Mouse (Mus musculus): ENCODE measurements around the gene Gatad2a. TPM values are rescaled to one million over a fixed set of nuclear protein-coding genes. Genes with fewer than 3 reads are reported as not detected.

Gene Gatad2a
- 21.0 TPM for polyA plus RNA-seq (2015; fragmentation: Illumina TruSeq; extraction: RNeasy Lipid Tissue Mini Kit (QIAGEN cat#74804); ENCODE audit: insufficient read depth, low replicate concordance)

DNA sequence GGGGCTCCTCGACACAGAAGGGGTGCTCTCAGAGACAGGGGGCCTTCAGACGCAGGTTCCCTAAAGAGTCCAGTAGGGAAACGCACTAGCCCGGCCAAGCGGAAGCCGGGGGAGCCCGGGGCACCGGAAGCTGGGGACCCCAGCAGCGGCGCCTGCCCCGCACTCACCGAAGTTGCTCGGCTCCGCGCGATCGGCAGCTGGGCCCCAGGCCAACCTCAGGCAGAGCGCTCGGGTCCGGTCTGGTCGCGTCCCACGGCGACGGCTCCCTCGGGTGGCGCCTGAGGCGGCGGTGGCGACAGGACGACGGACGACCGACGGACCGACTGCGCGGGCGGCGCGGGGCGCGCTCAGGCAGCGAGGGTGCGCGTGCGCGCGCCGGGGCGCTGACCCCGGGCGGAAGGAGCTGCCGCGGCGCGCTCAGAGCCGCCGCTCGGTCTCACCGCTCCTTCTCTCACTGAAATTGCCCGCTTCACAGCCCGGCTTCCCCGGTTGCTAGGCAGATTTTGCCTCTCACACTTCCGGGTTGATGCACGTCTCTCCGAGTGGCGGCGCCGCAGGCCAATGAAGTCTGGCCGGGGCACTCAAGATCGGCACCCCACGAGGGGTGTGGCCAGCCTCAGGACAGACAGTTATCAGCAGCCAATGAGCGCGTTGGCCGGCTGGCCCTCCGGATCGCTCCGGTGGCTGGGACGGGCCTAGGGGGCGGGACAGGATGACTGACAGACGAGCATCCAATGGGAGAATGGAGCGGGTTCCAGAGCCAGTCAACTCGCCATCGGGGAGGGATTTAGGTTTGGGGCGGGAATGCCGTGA is at the start of gene Gatad2a:
TSS of gene Gatad2a (minus strand) at position 609 of the 813 bp plus-strand sequence.

DNA sequence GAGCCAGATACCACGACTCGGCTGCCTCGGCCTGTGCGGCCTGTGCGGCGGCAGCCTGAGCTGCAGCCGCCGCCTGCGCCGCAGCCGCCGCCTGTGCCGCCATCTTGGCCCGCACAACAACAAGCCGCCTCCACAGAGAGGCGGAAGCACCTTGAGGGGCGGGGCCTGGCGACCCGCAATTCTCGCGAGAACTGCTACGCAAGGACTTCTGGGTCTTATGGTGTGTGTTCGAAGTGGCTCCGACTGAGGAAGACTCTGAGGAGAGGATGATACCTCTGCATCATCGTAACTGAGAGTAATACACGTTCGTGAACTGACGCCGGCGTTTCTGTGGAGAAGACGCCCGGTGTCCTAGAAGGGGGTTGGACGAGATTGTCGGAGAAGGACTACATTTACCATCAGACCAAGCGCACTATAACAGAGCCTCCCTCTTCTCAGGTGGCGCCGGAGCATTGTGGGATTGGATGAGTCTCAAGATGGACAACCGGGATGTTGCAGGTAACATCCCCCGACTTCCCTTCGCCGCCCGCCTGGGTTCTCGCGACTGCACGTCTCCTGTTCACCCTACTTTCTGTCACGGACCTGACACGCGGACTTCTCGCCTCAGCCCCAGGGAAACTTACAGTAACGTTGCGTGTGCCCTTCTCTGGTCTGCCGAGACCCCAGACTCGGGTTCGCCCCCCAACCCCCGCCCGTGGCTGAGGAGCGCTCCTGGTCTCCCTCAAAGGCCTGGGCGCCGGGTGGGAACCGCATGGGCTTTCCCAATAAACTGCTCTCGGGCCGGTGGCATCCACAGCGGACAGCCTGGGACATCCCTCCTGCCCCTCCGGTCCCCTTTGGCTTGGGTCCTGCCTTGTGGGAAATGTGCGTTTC is 46.6 kb upstream of the Gatad2a start, which contains the start of the genes Mau2 and Sugp1:
TSS of gene Mau2 (minus strand) at position 152 of the 873 bp plus-strand sequence.
TSS of gene Sugp1 (plus strand) at position 231 of the 873 bp plus-strand sequence.

GRCm38 (mm10) chr8:69902163-69903062 is 93.8 kb downstream of the Gatad2a start, which contains the start of the genes Tssk6, Ndufa13 and Yjefn3:
TSS of gene Tssk6 (plus strand) at chr8:69902184.
TSS of gene Ndufa13 (minus strand) at chr8:69902558.
TSS of gene Yjefn3 (minus strand) at chr8:69902712.

DNA sequence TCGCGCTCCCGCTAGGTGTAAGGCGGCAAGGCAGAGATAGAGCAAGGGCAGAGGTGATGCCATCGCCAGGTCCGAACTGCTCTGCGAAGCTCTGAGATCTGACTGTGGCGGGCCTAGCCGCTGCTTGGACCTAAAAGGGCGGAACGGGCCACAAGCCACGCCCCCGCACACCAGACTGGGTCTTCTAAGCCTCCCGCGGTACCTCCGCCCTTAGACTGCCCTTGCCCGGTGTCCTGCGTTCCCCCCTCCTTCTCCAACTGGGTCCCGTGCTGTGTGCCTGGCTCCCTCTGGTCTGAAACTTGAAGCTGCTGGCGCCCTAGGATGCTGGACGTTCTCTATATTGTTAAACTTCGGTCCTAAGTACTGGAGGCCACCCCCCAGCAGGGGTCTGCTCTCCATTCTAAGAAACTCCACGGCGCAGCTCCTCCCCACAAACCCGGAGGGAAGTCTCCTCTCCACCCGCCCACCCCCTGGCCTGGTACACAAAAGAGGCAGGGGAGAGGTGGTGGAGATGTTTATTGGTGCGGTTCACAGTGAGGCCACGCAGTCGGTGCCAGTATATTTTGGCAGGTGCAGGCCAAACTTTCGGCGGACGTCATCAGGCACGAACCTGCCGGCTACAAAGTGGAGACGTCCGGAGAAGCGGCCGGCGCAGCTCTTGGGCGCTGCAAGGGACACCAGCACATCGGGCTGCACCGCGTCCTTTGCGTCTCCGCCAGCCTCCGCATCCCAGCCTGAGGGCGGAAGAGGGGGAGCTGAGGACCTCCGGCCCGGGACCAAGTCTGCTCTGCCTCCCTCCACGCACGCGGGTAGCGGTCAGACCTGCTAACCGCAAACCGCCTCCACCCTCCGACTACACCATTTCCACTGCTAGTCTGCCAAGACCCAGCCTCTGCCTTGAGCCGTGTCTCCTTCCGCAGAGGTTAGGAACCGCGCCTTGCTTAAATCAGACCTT is 108.6 kb downstream of the Gatad2a start, which contains the start of gene Cilp2:
TSS of gene Cilp2 (minus strand) at position 399 of the 955 bp plus-strand sequence.

Other genes starting within 250 kb of the Gatad2a start
- gene Zfp963, start 246.4 kb downstream of the Gatad2a start, polyA plus RNA-seq (2015; fragmentation: Illumina TruSeq; extraction: RNeasy Lipid Tissue Mini Kit (QIAGEN cat#74804); ENCODE audit: insufficient read depth, low replicate concordance), result 11.5 TPM
- gene Gm20422, start 221.5 kb downstream of the Gatad2a start, polyA plus RNA-seq (2015; fragmentation: Illumina TruSeq; extraction: RNeasy Lipid Tissue Mini Kit (QIAGEN cat#74804); ENCODE audit: insufficient read depth, low replicate concordance), result 1.4 TPM
- gene Atp13a1, start 205.2 kb downstream of the Gatad2a start, polyA plus RNA-seq (2015; fragmentation: Illumina TruSeq; extraction: RNeasy Lipid Tissue Mini Kit (QIAGEN cat#74804); ENCODE audit: insufficient read depth, low replicate concordance), result 16.8 TPM
- 62.4 TPM for gene Zfp866, start 205.2 kb downstream of the Gatad2a start, polyA plus RNA-seq (2015; fragmentation: Illumina TruSeq; extraction: RNeasy Lipid Tissue Mini Kit (QIAGEN cat#74804); ENCODE audit: insufficient read depth, low replicate concordance)
- gene Gmip, start 187.7 kb downstream of the Gatad2a start, polyA plus RNA-seq (2015; fragmentation: Illumina TruSeq; extraction: RNeasy Lipid Tissue Mini Kit (QIAGEN cat#74804); ENCODE audit: insufficient read depth, low replicate concordance), result 168 TPM
- 6.1 TPM for gene Lpar2, start 174.0 kb downstream of the Gatad2a start, polyA plus RNA-seq (2015; fragmentation: Illumina TruSeq; extraction: RNeasy Lipid Tissue Mini Kit (QIAGEN cat#74804); ENCODE audit: insufficient read depth, low replicate concordance)
- gene Pbx4, start 163.9 kb downstream of the Gatad2a start, polyA plus RNA-seq (2015; fragmentation: Illumina TruSeq; extraction: RNeasy Lipid Tissue Mini Kit (QIAGEN cat#74804); ENCODE audit: insufficient read depth, low replicate concordance), result 8.6 TPM
- gene Cilp2, start 108.7 kb downstream of the Gatad2a start, polyA plus RNA-seq (2015; fragmentation: Illumina TruSeq; extraction: RNeasy Lipid Tissue Mini Kit (QIAGEN cat#74804); ENCODE audit: insufficient read depth, low replicate concordance), result not detected
- not detected for gene Tssk6, start 94.2 kb downstream of the Gatad2a start, polyA plus RNA-seq (2015; fragmentation: Illumina TruSeq; extraction: RNeasy Lipid Tissue Mini Kit (QIAGEN cat#74804); ENCODE audit: insufficient read depth, low replicate concordance)
- gene Ndufa13, start 93.8 kb downstream of the Gatad2a start, polyA plus RNA-seq (2015; fragmentation: Illumina TruSeq; extraction: RNeasy Lipid Tissue Mini Kit (QIAGEN cat#74804); ENCODE audit: insufficient read depth, low replicate concordance), result 13.6 TPM
- gene Yjefn3, start 93.7 kb downstream of the Gatad2a start, polyA plus RNA-seq (2015; fragmentation: Illumina TruSeq; extraction: RNeasy Lipid Tissue Mini Kit (QIAGEN cat#74804); ENCODE audit: insufficient read depth, low replicate concordance), result not detected
- 55.1 TPM for gene Mau2, start 46.4 kb upstream of the Gatad2a start, polyA plus RNA-seq (2015; fragmentation: Illumina TruSeq; extraction: RNeasy Lipid Tissue Mini Kit (QIAGEN cat#74804); ENCODE audit: insufficient read depth, low replicate concordance)
- gene Sugp1, start 46.4 kb upstream of the Gatad2a start, polyA plus RNA-seq (2015; fragmentation: Illumina TruSeq; extraction: RNeasy Lipid Tissue Mini Kit (QIAGEN cat#74804); ENCODE audit: insufficient read depth, low replicate concordance), result 29.4 TPM
- 1.2 TPM for gene Tm6sf2, start 76.5 kb upstream of the Gatad2a start, polyA plus RNA-seq (2015; fragmentation: Illumina TruSeq; extraction: RNeasy Lipid Tissue Mini Kit (QIAGEN cat#74804); ENCODE audit: insufficient read depth, low replicate concordance)
- gene Hapln4, start 87.1 kb upstream of the Gatad2a start, polyA plus RNA-seq (2015; fragmentation: Illumina TruSeq; extraction: RNeasy Lipid Tissue Mini Kit (QIAGEN cat#74804); ENCODE audit: insufficient read depth, low replicate concordance), result not detected
- gene Ncan, start 124.5 kb upstream of the Gatad2a start, polyA plus RNA-seq (2015; fragmentation: Illumina TruSeq; extraction: RNeasy Lipid Tissue Mini Kit (QIAGEN cat#74804); ENCODE audit: insufficient read depth, low replicate concordance), result 0.06 TPM
- gene Nr2c2ap, start 134.9 kb upstream of the Gatad2a start, polyA plus RNA-seq (2015; fragmentation: Illumina TruSeq; extraction: RNeasy Lipid Tissue Mini Kit (QIAGEN cat#74804); ENCODE audit: insufficient read depth, low replicate concordance), result 17.2 TPM
- 7.4 TPM for gene Rfxank, start 142.8 kb upstream of the Gatad2a start, polyA plus RNA-seq (2015; fragmentation: Illumina TruSeq; extraction: RNeasy Lipid Tissue Mini Kit (QIAGEN cat#74804); ENCODE audit: insufficient read depth, low replicate concordance)
- 25.0 TPM for gene Borcs8, start 143.1 kb upstream of the Gatad2a start, polyA plus RNA-seq (2015; fragmentation: Illumina TruSeq; extraction: RNeasy Lipid Tissue Mini Kit (QIAGEN cat#74804); ENCODE audit: insufficient read depth, low replicate concordance)
- gene Mef2b, start 143.3 kb upstream of the Gatad2a start, polyA plus RNA-seq (2015; fragmentation: Illumina TruSeq; extraction: RNeasy Lipid Tissue Mini Kit (QIAGEN cat#74804); ENCODE audit: insufficient read depth, low replicate concordance), result 0.33 TPM
- gene Tmem161a, start 176.0 kb upstream of the Gatad2a start, polyA plus RNA-seq (2015; fragmentation: Illumina TruSeq; extraction: RNeasy Lipid Tissue Mini Kit (QIAGEN cat#74804); ENCODE audit: insufficient read depth, low replicate concordance), result 15.6 TPM
- gene Slc25a42, start 215.9 kb upstream of the Gatad2a start, polyA plus RNA-seq (2015; fragmentation: Illumina TruSeq; extraction: RNeasy Lipid Tissue Mini Kit (QIAGEN cat#74804); ENCODE audit: insufficient read depth, low replicate concordance), result 8.9 TPM
- 44.6 TPM for gene Sugp2, start 237.8 kb upstream of the Gatad2a start, polyA plus RNA-seq (2015; fragmentation: Illumina TruSeq; extraction: RNeasy Lipid Tissue Mini Kit (QIAGEN cat#74804); ENCODE audit: insufficient read depth, low replicate concordance)
- 3.8 TPM for gene Armc6, start 238.1 kb upstream of the Gatad2a start, polyA plus RNA-seq (2015; fragmentation: Illumina TruSeq; extraction: RNeasy Lipid Tissue Mini Kit (QIAGEN cat#74804); ENCODE audit: insufficient read depth, low replicate concordance)

All from spleen, adult 10 weeks (tissue).